Comparison of ENCODE assay signal across 8 mouse cellular contexts in the genomic region with DNA sequence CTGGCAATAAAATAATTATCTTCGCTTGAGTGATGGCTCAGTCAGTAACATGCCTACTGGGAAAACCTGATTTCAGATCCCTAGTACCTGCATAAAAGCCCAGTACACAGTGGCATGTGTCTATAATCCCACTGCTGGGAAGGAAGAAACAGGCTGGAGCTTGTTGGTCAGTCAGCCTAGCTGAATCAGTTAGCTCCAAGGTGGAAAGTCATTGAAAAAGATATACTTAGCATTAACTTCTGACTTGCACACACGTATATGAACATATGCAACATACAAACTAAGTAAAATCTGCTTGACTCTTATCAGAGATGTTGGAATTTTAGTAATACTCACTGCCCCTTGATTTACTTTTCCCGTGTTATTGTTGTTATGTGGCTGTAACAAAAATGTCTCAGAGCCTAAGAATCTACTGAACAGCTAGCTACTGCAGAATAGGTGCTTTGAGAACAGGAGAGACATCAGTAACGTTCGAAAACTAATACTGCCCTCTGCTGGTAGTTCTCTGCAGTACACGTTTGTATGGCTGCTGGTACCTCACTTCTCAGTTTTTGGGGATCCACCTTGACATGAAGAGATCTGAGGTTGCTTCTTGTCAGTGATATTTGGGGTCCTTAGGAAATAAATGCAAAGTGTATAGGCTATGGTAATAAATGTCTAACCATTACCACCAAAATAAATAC. TPM values are rescaled to one million over a fixed set of nuclear protein-coding genes. Genes with fewer than 3 reads are reported as not detected.
A peak's percentile ranks its signal among the peaks of the same experiment; 100 is the strongest.
DNase-seq lines count a peak whose midpoint lies in the region; ATAC-seq and TF ChIP-seq lines count a peak whose summit lies in the region.

No protein-coding gene starts in this region.

- no peaks in the 10 kb centered on the region for H3K27me3 ChIP-seq in heart, postnatal 0 days (ENCODE audit: control insufficient read depth, insufficient read depth, low read length)

- H3K4me1 ChIP-seq in heart, postnatal 0 days (ENCODE audit: control insufficient read depth, insufficient read depth), result peaks cover 8% of the 10 kb centered on the region

- TF ChIP-seq EP300 in heart, postnatal 0 days (IDR thresholded peaks at IDR 0.05; ENCODE audit: low read depth), result no peak

- H3K9me3 ChIP-seq in heart, postnatal 0 days (replicated peaks; ENCODE audit: control insufficient read depth, low read length), result no peaks in the 10 kb centered on the region

- no peak overlapping the region for H3K9ac ChIP-seq in heart, postnatal 0 days (replicated peaks; ENCODE audit: low read depth, low read length)

- peak; percentile 26 for DNase-seq in adrenal gland, adult 2 months
- DNase-seq in adrenal gland, adult 8-10 months, result no peak
- peak; percentile 68 for DNase-seq in T-cell, adult 2 months (ENCODE audit: low spot score)
- DNase-seq in embryo, embryonic 10 days (ENCODE audit: low spot score), result peak; percentile 85
- DNase-seq in heart, postnatal 0 days (ENCODE audit: low spot score), result peak; percentile 78
- DNase-seq in layer of hippocampus, adult 11-12 months (ENCODE audit: low spot score), result peak; percentile 80
- peak; percentile 81 for DNase-seq in lung, postnatal 10 days
- DNase-seq in right cerebral cortex, adult 18-20 months, result peak; percentile 56

- no peak overlapping the region for H3K4me3 ChIP-seq in heart, postnatal 0 days (ENCODE audit: low read depth, low read length)

- peak; percentile 84 for TF ChIP-seq CTCF in heart, postnatal 0 days (IDR thresholded peaks at IDR 0.05; ENCODE audit: low read depth)

- H3K4me2 ChIP-seq in heart, postnatal 0 days (ENCODE audit: low read depth, low read length), result no peak overlapping the region; the same call in 1 of the 2 replicates

- 30% methylated on average over 6 of the region's 6 CpGs for WGBS in heart, postnatal 0 days

- no peak overlapping the region for H3K27ac ChIP-seq in heart, postnatal 0 days (ENCODE audit: low read depth)

- ATAC-seq in heart, postnatal 0 days (ENCODE audit: insufficient read depth, low read depth), result 0 out of 2 replicates have a peak, but pooled peaks have one; percentile 39

- no peaks in the 10 kb centered on the region for H3K36me3 ChIP-seq in heart, postnatal 0 days (replicated peaks; ENCODE audit: control insufficient read depth, insufficient read depth, low read length)

RNA-seq across cellular contexts. Expression of a gene that starts 16.0 kb away (rescaled TPM):
- total RNA-seq in adrenal gland, adult 2 months (2021), result 1 to 10 TPM in 1 of 2 experiments, under 1 TPM in 1; 0.84 to 3.2 TPM
- 0.16 and 0.21 TPM in 2 replicates for polyA plus RNA-seq in adrenal gland, adult 2 months (2012; rRNA removed)
- total RNA-seq in adrenal gland, adult 8-10 months (2022), result 1 to 10 TPM; 1.2 to 2.5 (median 1.8) TPM
- total RNA-seq in heart, postnatal 0 days (2014; rRNA removed; ENCODE audit: low replicate concordance), result 51.0 and 59.2 TPM in 2 replicates
- polyA plus RNA-seq in heart, postnatal 0 days (2015; fragmentation: Nextera tagmentation; extraction: Ambion mirVana), result 18.3 and 18.9 TPM in 2 replicates

Comparison
In these comparisons a context has a peak if more than half of its experiments do, and no peak if none do; other contexts are left out.
1. RNA of a gene that starts 16.0 kb away (total RNA-seq): 51.0 to 59.2 TPM in heart, postnatal 0 days; 0.84 to 3.2 TPM in adrenal gland, adult 2 months and 1.2 to 2.5 TPM in adrenal gland, adult 8-10 months; every median in the first group is over 10 times any median in the second.